Mouse (Mus musculus): ENCODE measurements around the gene Gm17455. TPM values are rescaled to one million over a fixed set of nuclear protein-coding genes. Genes with fewer than 3 reads are reported as not detected.
A peak's percentile ranks its signal among the peaks of the same experiment; 100 is the strongest.

Gm17455 gene
- polyA plus RNA-seq, 1 experiment from 2014 or later = 1.5 TPM

DNA sequence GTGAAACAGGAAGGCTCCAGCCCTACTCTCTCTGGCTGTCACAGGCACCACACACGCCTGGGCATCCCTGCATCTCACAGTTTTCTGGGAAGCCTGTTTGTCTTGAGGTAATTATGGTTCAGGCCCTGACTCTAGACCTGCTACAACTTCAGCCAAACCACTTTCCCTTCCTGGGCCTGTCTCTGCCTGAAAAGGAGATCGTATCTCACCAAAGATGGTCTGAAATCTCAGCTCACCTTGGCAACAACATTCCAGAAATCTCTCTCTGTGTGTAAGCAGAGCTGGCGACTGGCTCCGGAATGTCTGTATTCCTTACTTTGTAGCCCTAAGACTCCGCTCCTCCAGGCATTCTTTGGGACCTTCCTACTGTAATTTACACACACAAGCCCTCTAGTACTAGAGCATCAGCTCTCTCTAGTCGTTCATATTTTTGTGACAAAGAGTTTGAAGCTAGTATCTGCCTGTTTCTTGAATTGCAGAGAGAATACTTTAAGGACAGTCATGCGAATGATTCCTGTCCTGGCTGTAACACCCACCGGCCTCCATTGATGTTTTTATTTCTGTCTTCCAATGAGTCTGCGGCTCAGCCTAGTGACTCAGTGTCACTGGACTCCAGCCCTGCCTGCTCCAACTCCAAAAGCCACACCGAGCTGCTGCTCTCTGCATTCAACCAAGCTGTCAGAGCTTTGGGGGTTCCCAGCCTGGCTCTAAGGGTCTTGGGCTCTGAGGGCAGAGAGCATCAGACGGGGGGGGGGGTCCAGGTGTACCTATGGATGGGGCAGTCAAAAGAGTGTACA is 44.4 kb upstream of the Gm17455 start:
- Histone ChIP-seq H3K9ac (ENCODE audit: low read length) (no peak overlapping the region), H3K27ac (replicated peaks; ENCODE audit: low read depth, low read length) (0 out of 2 replicates have a peak overlapping the region, but pooled peaks have one; percentile 5), H3K4me1 (ENCODE audit: control insufficient read depth, insufficient read depth, low read length) (peaks cover 4% of the 10 kb centered on the region; the same call in 1 of the 2 replicates), H3K27me3 (ENCODE audit: control insufficient read depth, insufficient read depth, low read length) (no peaks in the 10 kb centered on the region), H3K36me3 (ENCODE audit: control insufficient read depth, insufficient read depth, low read length) (no peaks in the 10 kb centered on the region), H3K9me3 (ENCODE audit: control insufficient read depth, low read length) (no peaks in the 10 kb centered on the region), H3K4me3 (ENCODE audit: low read depth, low read length) (no peak overlapping the region), H3K4me2 (ENCODE audit: low read depth, severe bottlenecking) (no peak overlapping the region)
- 72% methylated on average over 11 of the region's 11 CpGs for WGBS
- ATAC-seq (ENCODE audit: insufficient number of reproducible peaks, low FRiP score, low TSS enrichment, low read depth) (no peak), DNase-seq (ENCODE audit: low spot score) (no peak)

DNA sequence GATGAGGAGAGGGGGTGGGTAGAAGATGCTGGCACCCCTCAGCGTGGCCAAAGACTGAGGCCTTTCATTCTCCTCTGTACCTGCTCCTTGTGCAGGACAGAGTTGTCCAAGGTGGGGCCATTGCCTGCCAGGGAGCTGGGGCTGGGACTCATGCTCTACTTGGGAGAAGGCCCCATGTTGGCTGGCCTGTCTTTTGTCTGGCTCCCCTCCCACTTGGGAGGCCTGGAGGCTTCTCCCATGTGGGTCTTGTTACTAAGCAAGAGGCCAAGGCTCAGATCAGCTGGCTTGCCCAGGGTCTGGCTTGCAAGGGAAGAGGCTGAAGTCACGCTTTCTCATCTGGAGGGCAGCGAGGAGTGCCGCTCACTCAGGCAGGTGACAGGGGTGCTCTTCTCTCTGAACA is 42.1 kb upstream of the Gm17455 start:
- Histone ChIP-seq H3K36me3 (ENCODE audit: control insufficient read depth, insufficient read depth, low read length) (no peaks in the 10 kb centered on the region), H3K9me3 (ENCODE audit: control insufficient read depth, low read length) (no peaks in the 10 kb centered on the region), H3K27me3 (ENCODE audit: control insufficient read depth, insufficient read depth, low read length) (no peaks in the 10 kb centered on the region), H3K4me3 (ENCODE audit: low read depth, low read length) (no peak overlapping the region), H3K4me2 (ENCODE audit: low read depth, severe bottlenecking) (no peak overlapping the region), H3K27ac (replicated peaks; ENCODE audit: low read depth, low read length) (no peak overlapping the region), H3K9ac (ENCODE audit: low read length) (no peak overlapping the region), H3K4me1 (ENCODE audit: control insufficient read depth, insufficient read depth, low read length) (peaks cover 10% of the 10 kb centered on the region)
- 84% methylated on average over 4 of the region's 4 CpGs for WGBS
- no peak for DNase-seq (ENCODE audit: low spot score)
- no peak for ATAC-seq (ENCODE audit: insufficient number of reproducible peaks, low FRiP score, low TSS enrichment, low read depth)

DNA sequence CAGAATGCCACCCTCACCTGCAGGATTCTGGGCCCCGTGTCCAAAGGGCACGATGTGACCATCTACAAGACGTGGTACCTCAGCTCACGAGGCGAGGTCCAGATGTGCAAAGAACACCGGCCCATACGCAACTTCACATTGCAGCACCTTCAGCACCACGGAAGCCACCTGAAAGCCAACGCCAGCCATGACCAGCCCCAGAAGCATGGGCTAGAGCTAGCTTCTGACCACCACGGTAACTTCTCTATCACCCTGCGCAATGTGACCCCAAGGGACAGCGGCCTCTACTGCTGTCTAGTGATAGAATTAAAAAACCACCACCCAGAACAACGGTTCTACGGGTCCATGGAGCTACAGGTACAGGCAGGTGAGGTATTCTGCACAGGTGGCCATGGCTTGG is 41.6 kb upstream of the Gm17455 start:
- DNase-seq (ENCODE audit: low spot score) (no peak), ATAC-seq (ENCODE audit: insufficient number of reproducible peaks, low FRiP score, low TSS enrichment, low read depth) (no peak)
- Histone ChIP-seq H3K4me1 (ENCODE audit: control insufficient read depth, insufficient read depth, low read length) (peaks cover 15% of the 10 kb centered on the region), H3K9ac (ENCODE audit: low read length) (no peak overlapping the region), H3K4me3 (ENCODE audit: low read depth, low read length) (no peak overlapping the region), H3K36me3 (ENCODE audit: control insufficient read depth, insufficient read depth, low read length) (no peaks in the 10 kb centered on the region), H3K27ac (replicated peaks; ENCODE audit: low read depth, low read length) (no peak overlapping the region), H3K27me3 (ENCODE audit: control insufficient read depth, insufficient read depth, low read length) (no peaks in the 10 kb centered on the region), H3K9me3 (ENCODE audit: control insufficient read depth, low read length) (no peaks in the 10 kb centered on the region), H3K4me2 (ENCODE audit: low read depth, severe bottlenecking) (no peak overlapping the region)
- 95% methylated on average over 14 of the region's 14 CpGs for WGBS

DNA sequence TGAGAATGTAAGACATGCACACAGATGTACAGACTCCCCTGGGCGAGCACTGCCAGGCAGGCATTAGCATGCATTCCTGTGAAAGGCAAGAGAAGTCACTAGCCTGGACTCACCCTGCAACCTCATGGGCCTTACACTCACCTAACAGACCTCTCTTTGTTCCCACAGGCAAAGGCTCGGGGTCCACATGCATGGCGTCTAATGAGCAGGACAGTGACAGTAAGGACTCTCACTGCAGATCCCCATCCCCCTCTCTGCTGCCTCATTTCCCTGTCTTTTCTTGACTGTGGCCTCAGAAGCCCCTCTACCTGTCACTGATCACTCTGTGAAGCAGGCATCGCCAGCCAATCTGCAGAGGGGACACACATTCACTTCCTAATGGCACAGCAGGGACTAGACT is 40.8 kb upstream of the Gm17455 start:
- no peak for DNase-seq (ENCODE audit: low spot score)
- H3K9ac ChIP-seq (ENCODE audit: low read length) = no peak overlapping the region
- no peak overlapping the region for H3K4me2 ChIP-seq (ENCODE audit: low read depth, severe bottlenecking)
- H3K4me1 ChIP-seq (ENCODE audit: control insufficient read depth, insufficient read depth, low read length) = peaks cover 21% of the 10 kb centered on the region
- H3K27ac ChIP-seq (replicated peaks; ENCODE audit: low read depth, low read length) = no peak overlapping the region
- no peak overlapping the region for H3K4me3 ChIP-seq (ENCODE audit: low read depth, low read length)
- no peaks in the 10 kb centered on the region for H3K9me3 ChIP-seq (ENCODE audit: control insufficient read depth, low read length)
- H3K27me3 ChIP-seq (ENCODE audit: control insufficient read depth, insufficient read depth, low read length) = no peaks in the 10 kb centered on the region
- no peaks in the 10 kb centered on the region for H3K36me3 ChIP-seq (ENCODE audit: control insufficient read depth, insufficient read depth, low read length)
- no peak for ATAC-seq (ENCODE audit: insufficient number of reproducible peaks, low FRiP score, low TSS enrichment, low read depth)
- 46% methylated on average over 4 of the region's 4 CpGs for WGBS

DNA sequence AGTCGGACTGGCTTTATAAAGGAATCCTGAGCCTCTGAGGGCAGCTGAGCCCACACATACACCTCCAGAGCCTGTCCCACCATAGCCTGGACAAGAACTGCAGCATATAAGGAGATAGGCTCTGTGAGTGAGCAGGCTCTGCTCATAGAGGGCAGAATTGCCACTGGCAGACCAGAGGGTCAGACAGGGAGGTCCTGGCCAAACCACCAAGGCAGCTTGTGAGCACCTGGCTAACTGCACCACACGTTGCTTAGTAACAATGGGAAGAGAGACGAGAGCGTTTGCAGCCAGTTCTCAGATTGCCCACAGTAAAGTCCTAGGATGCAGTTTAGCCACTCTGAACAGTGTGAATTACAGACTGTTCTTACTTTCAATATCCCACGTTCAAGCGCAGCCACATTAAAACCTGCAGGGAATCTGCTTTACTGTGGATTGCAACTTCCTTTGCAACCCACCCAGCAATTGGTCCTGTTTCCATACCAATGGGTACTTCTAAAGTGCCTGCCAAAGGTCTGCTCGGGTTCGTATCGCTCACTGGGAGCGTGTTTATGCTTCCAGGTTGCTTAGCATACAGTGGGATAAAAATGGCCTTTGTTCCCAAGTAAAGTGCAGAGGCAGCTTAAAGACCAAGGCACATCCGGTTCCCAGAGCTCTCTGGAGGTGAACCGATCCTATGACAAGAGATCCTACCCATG is 37.8 kb upstream of the Gm17455 start:
- ATAC-seq (ENCODE audit: insufficient number of reproducible peaks, low FRiP score, low TSS enrichment, low read depth) (no peak), DNase-seq (ENCODE audit: low spot score) (no peak)
- Histone ChIP-seq H3K9me3 (ENCODE audit: control insufficient read depth, low read length) (no peaks in the 10 kb centered on the region), H3K4me1 (ENCODE audit: control insufficient read depth, insufficient read depth, low read length) (peaks cover 31% of the 10 kb centered on the region), H3K27ac (replicated peaks; ENCODE audit: low read depth, low read length) (peak overlapping the region; percentile 76), H3K36me3 (ENCODE audit: control insufficient read depth, insufficient read depth, low read length) (no peaks in the 10 kb centered on the region), H3K4me2 (ENCODE audit: low read depth, severe bottlenecking) (no peak overlapping the region), H3K27me3 (ENCODE audit: control insufficient read depth, insufficient read depth, low read length) (no peaks in the 10 kb centered on the region), H3K9ac (ENCODE audit: low read length) (peak overlapping the region; percentile 30), H3K4me3 (ENCODE audit: low read depth, low read length) (no peak overlapping the region)
- WGBS = 44% methylated on average over 12 of the region's 12 CpGs

DNA sequence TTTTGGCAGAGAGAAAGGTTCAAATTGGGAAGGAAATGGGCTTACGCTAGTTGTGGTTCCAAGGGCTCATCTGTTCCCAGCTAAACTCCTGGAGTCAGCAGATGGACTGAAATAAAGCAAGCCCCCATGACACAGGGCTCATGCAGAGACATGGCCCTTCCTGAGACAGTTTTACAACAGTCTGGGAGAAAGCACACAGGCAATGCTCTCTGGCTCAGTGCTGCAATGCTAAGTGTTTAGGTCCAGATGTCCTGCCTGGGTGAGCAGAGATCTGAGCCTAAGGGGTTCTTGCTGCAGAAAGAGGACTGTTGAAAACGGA is 37.3 kb upstream of the Gm17455 start:
- no peak overlapping the region for H3K4me2 ChIP-seq (ENCODE audit: low read depth, severe bottlenecking)
- peaks cover 31% of the 10 kb centered on the region for H3K4me1 ChIP-seq (ENCODE audit: control insufficient read depth, insufficient read depth, low read length)
- DNase-seq (ENCODE audit: low spot score) = no peak
- 23% methylated on average over 2 of the region's 2 CpGs for WGBS
- peak overlapping the region; percentile 30 for H3K9ac ChIP-seq (ENCODE audit: low read length)
- ATAC-seq (ENCODE audit: insufficient number of reproducible peaks, low FRiP score, low TSS enrichment, low read depth) = no peak
- H3K9me3 ChIP-seq (ENCODE audit: control insufficient read depth, low read length) = no peaks in the 10 kb centered on the region
- H3K4me3 ChIP-seq (ENCODE audit: low read depth, low read length) = no peak overlapping the region
- no peaks in the 10 kb centered on the region for H3K36me3 ChIP-seq (ENCODE audit: control insufficient read depth, insufficient read depth, low read length)
- peak overlapping the region; percentile 76 for H3K27ac ChIP-seq (replicated peaks; ENCODE audit: low read depth, low read length)
- no peaks in the 10 kb centered on the region for H3K27me3 ChIP-seq (ENCODE audit: control insufficient read depth, insufficient read depth, low read length)

DNA sequence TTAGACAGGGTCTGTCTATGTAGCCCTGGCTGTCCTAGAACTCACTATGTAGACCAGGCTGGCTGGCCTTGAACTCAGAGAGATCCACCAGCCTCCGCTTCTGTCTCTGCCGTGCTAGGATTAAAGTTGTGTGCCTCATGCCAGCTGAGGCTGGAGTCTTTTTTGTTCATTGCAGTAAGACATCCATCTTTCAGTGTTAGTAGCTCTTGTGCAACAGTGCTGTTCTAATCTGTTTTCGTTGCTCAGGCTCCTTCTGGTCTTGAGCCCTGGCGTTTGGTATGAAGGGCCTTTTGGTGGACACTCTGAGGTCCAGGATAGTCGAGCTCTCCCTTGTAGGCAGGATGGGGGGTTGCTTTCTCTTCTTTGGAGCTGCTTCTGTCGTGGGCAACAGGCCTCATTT is 36.1 kb upstream of the Gm17455 start:
- no peak overlapping the region for H3K4me3 ChIP-seq (ENCODE audit: low read depth, low read length)
- no peaks in the 10 kb centered on the region for H3K9me3 ChIP-seq (ENCODE audit: control insufficient read depth, low read length)
- no peak overlapping the region for H3K27ac ChIP-seq (replicated peaks; ENCODE audit: low read depth, low read length)
- ATAC-seq (ENCODE audit: insufficient number of reproducible peaks, low FRiP score, low TSS enrichment, low read depth) (no peak), DNase-seq (ENCODE audit: low spot score) (no peak)
- no peak overlapping the region for H3K9ac ChIP-seq (ENCODE audit: low read length)
- WGBS = 67% methylated on average over 6 of the region's 6 CpGs
- H3K4me1 ChIP-seq (ENCODE audit: control insufficient read depth, insufficient read depth, low read length) = peaks cover 31% of the 10 kb centered on the region
- no peak overlapping the region for H3K4me2 ChIP-seq (ENCODE audit: low read depth, severe bottlenecking)
- H3K36me3 ChIP-seq (ENCODE audit: control insufficient read depth, insufficient read depth, low read length) = no peaks in the 10 kb centered on the region
- no peaks in the 10 kb centered on the region for H3K27me3 ChIP-seq (ENCODE audit: control insufficient read depth, insufficient read depth, low read length)

DNA sequence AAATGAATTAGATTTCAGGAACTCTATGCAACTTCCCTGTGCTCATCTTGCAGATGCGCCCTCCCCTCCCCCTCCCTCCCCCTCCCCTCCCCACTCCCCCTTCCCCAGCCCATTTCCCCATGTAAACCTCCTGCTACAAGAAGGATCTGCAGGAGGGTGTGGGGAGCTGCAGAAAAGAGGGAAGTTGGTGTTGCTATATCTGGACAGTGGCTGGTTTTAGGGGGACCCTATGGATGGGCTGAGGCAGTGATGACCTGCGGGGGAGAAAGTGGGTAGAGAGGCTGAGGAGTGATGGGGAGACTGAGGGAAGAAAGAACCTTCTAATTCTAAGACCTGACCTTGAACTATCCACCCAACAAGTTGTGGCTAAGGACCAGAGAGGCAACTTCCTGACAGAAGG is 32.4 kb upstream of the Gm17455 start:
- 97% methylated on average over 2 of the region's 2 CpGs for WGBS
- ATAC-seq (ENCODE audit: insufficient number of reproducible peaks, low FRiP score, low TSS enrichment, low read depth) (no peak), DNase-seq (ENCODE audit: low spot score) (no peak)
- Histone ChIP-seq H3K9ac (ENCODE audit: low read length) (no peak overlapping the region), H3K9me3 (ENCODE audit: control insufficient read depth, low read length) (no peaks in the 10 kb centered on the region), H3K4me2 (ENCODE audit: low read depth, severe bottlenecking) (no peak overlapping the region), H3K4me1 (ENCODE audit: control insufficient read depth, insufficient read depth, low read length) (peaks cover 24% of the 10 kb centered on the region), H3K36me3 (ENCODE audit: control insufficient read depth, insufficient read depth, low read length) (no peaks in the 10 kb centered on the region), H3K27me3 (ENCODE audit: control insufficient read depth, insufficient read depth, low read length) (no peaks in the 10 kb centered on the region), H3K27ac (replicated peaks; ENCODE audit: low read depth, low read length) (no peak overlapping the region), H3K4me3 (ENCODE audit: low read depth, low read length) (no peak overlapping the region)

All from limb, embryonic 11.5 days (tissue).